In genomic region chr4:62659264-62659663, GRCm38 (mm10) we compare ENCODE assay signal across 8 mouse cellular contexts.
DNase-seq lines count a peak whose midpoint lies in the region; TF ChIP-seq lines count a peak whose summit lies in the region.
"Had no signal": no experiment of that assay in that cellular context is flagged by ENCODE, and none has a peak within 500 bp of the region (broad histone marks: within the 10 kb centered on the region; RNA-seq: fewer than 3 reads in every experiment).

No protein-coding gene starts in this region.

- H3K4me3 ChIP-seq in cortical plate, adult 2 months (ENCODE audit: insufficient read depth, low read length) = no peak overlapping the region
- H3K4me3 ChIP-seq: midbrain, embryonic 15.5 days had no signal

- peak overlapping the region; percentile 22; the same call in 1 of the 2 replicates for H3K27ac ChIP-seq in cortical plate, adult 2 months (ENCODE audit: insufficient read depth, low read length)

- DNase-seq in layer of hippocampus, adult 11-12 months (ENCODE audit: low spot score) = peak; percentile 61
- no peak for DNase-seq in layer of hippocampus, adult 9-10 months (ENCODE audit: low spot score)
- DNase-seq in kidney, adult 9 months = peak; percentile 72
- DNase-seq in mesoderm, embryonic 11.5 days (ENCODE audit: low read depth, low spot score) = peak; percentile 87
- DNase-seq in cerebellum, adult 9-10 months = no peak
- no peak for DNase-seq in cerebellum, postnatal 4 days (ENCODE audit: low spot score in 2 of 2)

- TF ChIP-seq CTCF in cortical plate, adult 2 months (IDR thresholded peaks at IDR 0.05; ENCODE audit: extremely low read depth, insufficient read depth, low read length) = no peak

- no peak for TF ChIP-seq POLR2A in cortical plate, adult 2 months (IDR thresholded peaks at IDR 0.05; ENCODE audit: extremely low read depth, insufficient read depth, low read length)

- H3K4me1 ChIP-seq in cortical plate, adult 2 months (ENCODE audit: control insufficient read depth, insufficient read depth, low read length) = no peaks in the 10 kb centered on the region

Comparison
In these comparisons a context has a peak if more than half of its experiments do, and no peak if none do; other contexts are left out.
1. DNase-seq: peak in layer of hippocampus, adult 11-12 months (single experiment), kidney, adult 9 months (single experiment) and mesoderm, embryonic 11.5 days (single experiment); none in layer of hippocampus, adult 9-10 months (single experiment), cerebellum, adult 9-10 months (single experiment) and cerebellum, postnatal 4 days (0 of 2).